Mouse (Mus musculus): ENCODE measurements around the gene Sp3. TPM values are rescaled to one million over a fixed set of nuclear protein-coding genes. Genes with fewer than 3 reads are reported as not detected.
"Not testable (repeated sequence)": the region's sequence is repeated elsewhere in the genome, so short reads cannot be mapped to it uniquely, and the experiment has no call there.

The Sp3 gene
- polyA plus RNA-seq, 1 experiment from 2014 or later: 60.3 TPM

DNA sequence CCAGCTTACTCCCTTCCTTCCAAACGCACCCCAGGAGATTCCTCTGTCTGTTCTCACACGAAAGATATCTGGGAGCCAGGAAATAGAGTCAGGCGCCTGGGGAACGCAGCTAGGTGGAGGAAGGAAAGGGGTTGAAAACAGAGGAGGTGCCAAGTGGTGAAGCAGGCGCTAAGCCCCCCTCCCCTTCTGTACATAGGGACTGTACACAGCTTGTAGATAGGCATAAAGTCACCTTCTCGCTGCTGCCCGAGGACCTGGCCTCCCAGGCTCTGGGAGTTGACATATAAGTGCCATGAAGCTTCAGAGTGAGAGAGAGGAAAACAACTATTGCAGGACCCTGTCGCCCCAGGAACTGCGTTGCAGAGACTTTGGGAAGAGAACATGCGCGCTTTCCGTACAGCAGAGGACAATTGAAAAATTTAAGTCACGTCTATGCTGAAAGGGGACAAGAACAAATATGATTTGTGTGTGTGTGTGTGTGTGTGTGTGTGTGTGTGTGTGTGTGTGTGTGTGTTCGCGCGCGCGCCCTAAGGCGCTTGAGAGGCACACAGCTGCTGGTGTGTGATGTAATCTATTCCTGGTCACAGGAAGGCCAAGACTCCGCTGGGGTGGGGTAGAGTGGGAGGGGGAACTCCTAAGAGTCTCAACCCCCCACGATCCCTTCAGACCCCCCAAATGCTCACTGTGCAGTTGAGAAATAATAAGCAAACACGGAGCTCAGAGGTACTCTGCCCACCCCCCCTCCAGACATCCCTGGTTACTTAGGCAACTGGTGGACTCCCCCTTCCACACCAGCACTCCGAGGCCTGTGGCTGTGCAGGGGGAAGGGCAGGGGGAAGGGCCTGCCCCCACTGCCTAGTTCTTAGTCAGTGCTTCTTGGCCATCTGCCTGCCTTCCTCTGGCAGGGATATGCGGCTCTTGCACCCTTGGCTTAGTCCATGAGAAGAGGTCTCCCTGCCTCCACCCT is 23.8 kb upstream of the Sp3 start:
- peak overlapping the region; percentile 39 for H3K4me2 ChIP-seq
- H3K4me3 ChIP-seq: peak overlapping the region; percentile 12; the same call in 1 of the 2 replicates
- WGBS: 12% methylated on average over 24 of the region's 24 CpGs
- no peaks in the 10 kb centered on the region for H3K9me3 ChIP-seq
- no peak overlapping the region for H3K9ac ChIP-seq
- H3K27me3 ChIP-seq: no peaks in the 10 kb centered on the region
- peak; percentile 88 for ATAC-seq (ENCODE audit: insufficient number of reproducible peaks, low FRiP score, low TSS enrichment, low read depth)
- H3K4me1 ChIP-seq: peaks cover 29% of the 10 kb centered on the region
- no peaks in the 10 kb centered on the region for H3K36me3 ChIP-seq
- peak overlapping the region; percentile 93 for H3K27ac ChIP-seq

DNA sequence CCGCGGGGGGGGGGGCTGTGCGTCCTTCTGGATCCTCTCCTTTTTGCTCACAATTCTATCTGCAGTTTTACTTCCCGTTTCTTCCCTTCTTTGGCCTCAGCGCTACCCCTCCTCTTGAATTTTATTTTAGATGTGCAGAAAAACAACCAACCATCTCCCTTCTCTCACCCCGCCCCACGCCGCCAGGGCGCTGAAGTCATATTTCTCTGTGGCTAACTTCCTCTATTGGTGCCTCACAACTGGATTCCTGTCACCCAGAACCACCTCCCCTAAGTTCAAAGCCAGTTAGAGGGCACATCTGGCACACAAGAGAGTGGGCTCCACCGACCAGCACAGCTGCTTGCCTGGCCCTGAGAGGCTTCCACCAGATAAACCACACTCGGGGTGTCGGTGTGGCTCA is 22.8 kb upstream of the Sp3 start:
- H3K36me3 ChIP-seq: no peaks in the 10 kb centered on the region
- H3K27ac ChIP-seq: peak overlapping the region; percentile 93
- peak overlapping the region; percentile 30; the same call in 1 of the 2 replicates for H3K4me2 ChIP-seq
- no peaks in the 10 kb centered on the region for H3K9me3 ChIP-seq
- H3K9ac ChIP-seq: no peak overlapping the region
- H3K27me3 ChIP-seq: no peaks in the 10 kb centered on the region
- WGBS: 25% methylated on average over 11 of the region's 12 CpGs
- ATAC-seq (ENCODE audit: insufficient number of reproducible peaks, low FRiP score, low TSS enrichment, low read depth): no peak
- peaks cover 29% of the 10 kb centered on the region for H3K4me1 ChIP-seq
- H3K4me3 ChIP-seq: no peak overlapping the region

DNA sequence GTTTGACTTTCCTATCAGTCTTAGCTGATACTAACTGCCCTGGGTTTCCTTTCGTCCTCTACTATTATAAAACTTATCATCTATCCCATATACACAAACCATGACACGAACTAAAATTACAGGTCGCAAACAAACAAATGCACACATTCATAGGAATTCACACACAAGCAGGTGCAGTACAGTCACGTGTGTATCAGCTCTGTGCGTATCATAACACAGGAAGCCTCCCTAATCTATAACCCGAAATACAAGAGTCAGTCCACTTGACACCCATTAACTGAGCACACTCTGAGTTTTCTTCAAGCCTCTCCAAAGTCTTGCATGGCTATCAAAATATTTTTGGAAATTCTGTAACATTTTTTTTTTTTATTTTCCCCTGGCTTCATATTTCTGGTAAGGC is 22.2 kb upstream of the Sp3 start:
- no peak overlapping the region for H3K4me2 ChIP-seq
- H3K9ac ChIP-seq: no peak overlapping the region
- no peak overlapping the region for H3K27ac ChIP-seq
- ATAC-seq (ENCODE audit: insufficient number of reproducible peaks, low FRiP score, low TSS enrichment, low read depth): no peak
- no peaks in the 10 kb centered on the region for H3K9me3 ChIP-seq
- H3K36me3 ChIP-seq: no peaks in the 10 kb centered on the region
- 79% methylated on average over 6 of the region's 6 CpGs for WGBS
- H3K4me1 ChIP-seq: peaks cover 32% of the 10 kb centered on the region
- H3K4me3 ChIP-seq: no peak overlapping the region
- no peaks in the 10 kb centered on the region for H3K27me3 ChIP-seq

DNA sequence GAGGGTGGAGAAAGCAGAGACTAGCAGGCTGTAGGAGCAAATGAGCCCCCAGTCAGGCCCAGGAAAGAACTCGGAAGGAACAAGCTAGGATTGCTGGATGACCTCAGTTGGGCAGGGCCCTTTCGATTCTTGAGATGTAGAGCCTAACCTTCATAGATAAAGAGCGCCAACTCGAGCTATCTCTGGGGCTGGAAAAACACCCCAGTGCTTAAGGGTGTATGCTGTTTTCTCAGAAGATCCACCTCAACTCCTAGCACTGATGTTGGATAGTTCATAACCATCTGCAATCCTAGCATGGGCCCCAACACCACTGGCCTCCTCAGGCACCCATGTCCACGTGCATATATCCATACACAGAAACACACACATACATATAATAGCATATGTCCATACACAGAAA is 21.7 kb upstream of the Sp3 start:
- H3K9ac ChIP-seq: no peak overlapping the region
- H3K9me3 ChIP-seq: no peaks in the 10 kb centered on the region
- WGBS: 91% methylated on average over 5 of the region's 5 CpGs
- H3K4me1 ChIP-seq: peaks cover 35% of the 10 kb centered on the region
- H3K36me3 ChIP-seq: no peaks in the 10 kb centered on the region
- no peak overlapping the region for H3K4me3 ChIP-seq
- no peak overlapping the region; the same call in 1 of the 2 replicates for H3K27ac ChIP-seq
- H3K27me3 ChIP-seq: no peaks in the 10 kb centered on the region
- ATAC-seq (ENCODE audit: insufficient number of reproducible peaks, low FRiP score, low TSS enrichment, low read depth): no peak
- H3K4me2 ChIP-seq: no peak overlapping the region

DNA sequence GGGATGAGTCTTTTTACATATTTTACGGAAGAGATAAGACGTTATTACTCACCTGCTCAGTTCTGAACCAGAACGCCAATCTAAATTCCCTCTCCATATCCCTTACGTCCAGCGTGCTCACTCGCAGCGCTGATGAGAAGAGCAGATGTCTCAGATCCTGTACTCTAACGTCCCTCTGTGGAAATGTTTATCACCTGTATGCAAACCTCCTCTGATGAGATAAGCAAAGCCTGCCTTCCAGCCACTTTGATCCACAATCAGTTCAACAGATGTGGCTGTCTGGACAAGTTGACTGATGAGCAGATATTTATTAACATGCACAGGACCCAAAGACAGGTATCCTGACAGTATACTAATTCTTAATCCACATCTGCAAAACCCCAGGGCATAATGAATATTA is 19.9 kb upstream of the Sp3 start:
- H3K27ac ChIP-seq: no peak overlapping the region

DNA sequence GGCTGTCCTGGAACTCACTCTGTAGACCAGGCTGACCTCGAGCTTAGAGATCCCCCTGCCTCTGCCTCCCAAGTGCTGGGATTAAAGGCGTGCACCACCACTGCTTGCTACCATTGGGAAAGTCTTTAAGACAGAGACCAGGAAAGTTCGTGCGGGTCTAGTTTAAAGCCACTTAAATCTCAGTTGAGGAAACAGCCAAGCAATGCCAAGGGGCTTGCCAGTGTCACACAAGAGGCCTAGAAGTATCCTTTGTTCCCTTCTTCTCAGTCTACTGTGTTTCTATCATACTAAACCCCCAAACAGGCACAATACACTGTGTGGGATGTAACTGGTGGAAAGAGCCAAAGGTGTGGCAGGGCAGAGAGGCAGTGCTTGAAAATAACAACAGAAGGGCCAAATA is 17.3 kb upstream of the Sp3 start:
- 92% methylated on average over 4 of the region's 4 CpGs for WGBS
- Histone ChIP-seq H3K27me3 (no peaks in the 10 kb centered on the region), H3K9me3 (no peaks in the 10 kb centered on the region), H3K4me1 (peaks cover 25% of the 10 kb centered on the region), H3K4me2 (no peak overlapping the region), H3K9ac (no peak overlapping the region), H3K36me3 (no peaks in the 10 kb centered on the region), H3K27ac (0 out of 2 replicates have a peak overlapping the region, but pooled peaks have one; percentile 17), H3K4me3 (no peak overlapping the region)
- no peak for ATAC-seq (ENCODE audit: insufficient number of reproducible peaks, low FRiP score, low TSS enrichment, low read depth)

More for the DNA sequence above, 19.9 kb upstream of the Sp3 start:
- H3K4me3 ChIP-seq: no peak overlapping the region
- no peaks in the 10 kb centered on the region for H3K36me3 ChIP-seq
- no peak overlapping the region for H3K9ac ChIP-seq
- no peaks in the 10 kb centered on the region for H3K9me3 ChIP-seq
- peaks cover 46% of the 10 kb centered on the region for H3K4me1 ChIP-seq
- ATAC-seq (ENCODE audit: insufficient number of reproducible peaks, low FRiP score, low TSS enrichment, low read depth): no peak
- no peak overlapping the region for H3K4me2 ChIP-seq
- WGBS: 48% methylated on average over 8 of the region's 8 CpGs
- no peaks in the 10 kb centered on the region for H3K27me3 ChIP-seq

DNA sequence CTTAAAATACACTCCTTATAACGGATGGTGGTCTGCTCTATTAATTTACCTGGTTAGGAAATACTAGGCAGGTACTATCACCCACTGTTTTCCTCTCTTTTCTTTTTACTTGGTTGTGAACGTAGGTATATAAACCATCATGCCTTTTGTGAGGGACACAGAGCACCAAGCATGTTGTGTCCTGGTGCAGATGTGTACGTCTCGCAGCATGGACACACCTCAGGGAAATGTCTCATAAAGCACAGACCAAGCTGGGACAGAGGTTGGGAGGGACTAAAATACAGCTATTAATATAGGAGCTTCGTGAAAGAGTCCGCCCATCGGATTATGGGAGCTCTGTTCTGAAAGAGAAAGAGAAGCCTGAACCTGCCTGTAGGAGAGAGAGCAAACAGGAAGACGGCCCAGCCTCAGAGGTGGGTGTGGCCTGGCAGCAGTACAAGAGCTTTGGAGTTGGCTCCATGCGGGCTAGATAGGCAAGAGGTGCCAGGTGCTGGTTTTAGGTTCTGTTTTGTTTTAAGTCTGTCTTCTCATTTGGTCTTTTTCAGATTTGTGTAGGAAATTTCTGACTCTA is 16.6 kb upstream of the Sp3 start:
- ATAC-seq (ENCODE audit: insufficient number of reproducible peaks, low FRiP score, low TSS enrichment, low read depth): no peak
- H3K4me1 ChIP-seq: peaks cover 25% of the 10 kb centered on the region
- peak overlapping the region; percentile 83 for H3K27ac ChIP-seq
- no peak overlapping the region for H3K4me3 ChIP-seq
- H3K27me3 ChIP-seq: no peaks in the 10 kb centered on the region
- no peaks in the 10 kb centered on the region for H3K36me3 ChIP-seq
- 29% methylated on average over 9 of the region's 9 CpGs for WGBS
- H3K9me3 ChIP-seq: no peaks in the 10 kb centered on the region
- no peak overlapping the region for H3K4me2 ChIP-seq
- H3K9ac ChIP-seq: no peak overlapping the region

DNA sequence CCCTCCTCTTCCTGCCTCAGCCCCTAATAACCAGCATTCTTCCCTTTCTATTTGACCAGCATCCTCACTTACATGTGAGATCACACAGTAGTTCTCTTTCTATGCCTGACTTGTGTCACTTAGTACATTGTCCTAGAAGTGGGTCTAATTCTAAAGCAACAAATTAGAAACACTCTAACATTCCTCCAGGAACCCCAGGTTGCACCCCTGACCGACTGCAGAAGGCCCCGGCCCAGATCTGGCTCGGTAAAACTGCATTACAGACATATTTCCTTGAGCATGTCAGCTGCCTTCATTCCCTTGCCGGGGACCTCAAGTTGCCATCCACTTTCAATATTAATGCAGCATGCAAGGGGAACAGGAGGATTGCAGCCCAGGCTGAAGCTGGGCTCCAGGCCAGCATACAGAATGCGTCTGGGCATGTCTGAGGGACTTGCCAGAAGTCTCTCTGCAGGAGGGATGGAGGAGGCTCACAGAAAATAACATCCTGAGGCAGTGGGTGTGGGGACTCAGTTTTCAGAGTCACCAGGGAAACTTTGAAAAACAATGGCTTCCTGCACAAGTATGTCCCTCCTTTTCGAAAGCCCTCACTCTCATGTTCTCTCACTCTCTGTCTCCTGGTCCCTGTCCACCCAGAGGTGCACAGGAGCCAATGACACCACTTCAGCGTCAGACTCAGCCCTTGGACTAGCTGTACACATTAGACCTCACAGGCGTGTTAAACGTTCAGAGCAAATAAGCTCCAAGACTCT is 15.3 kb upstream of the Sp3 start:
- Histone ChIP-seq H3K4me1 (peaks cover 25% of the 10 kb centered on the region), H3K4me2 (peak overlapping the region; percentile 26), H3K27me3 (no peaks in the 10 kb centered on the region), H3K27ac (peak overlapping the region; percentile 83), H3K9me3 (no peaks in the 10 kb centered on the region), H3K4me3 (no peak overlapping the region), H3K36me3 (no peaks in the 10 kb centered on the region), H3K9ac (no peak overlapping the region)
- ATAC-seq (ENCODE audit: insufficient number of reproducible peaks, low FRiP score, low TSS enrichment, low read depth): peak; percentile 86
- WGBS: 9% methylated on average over 9 of the region's 9 CpGs

DNA sequence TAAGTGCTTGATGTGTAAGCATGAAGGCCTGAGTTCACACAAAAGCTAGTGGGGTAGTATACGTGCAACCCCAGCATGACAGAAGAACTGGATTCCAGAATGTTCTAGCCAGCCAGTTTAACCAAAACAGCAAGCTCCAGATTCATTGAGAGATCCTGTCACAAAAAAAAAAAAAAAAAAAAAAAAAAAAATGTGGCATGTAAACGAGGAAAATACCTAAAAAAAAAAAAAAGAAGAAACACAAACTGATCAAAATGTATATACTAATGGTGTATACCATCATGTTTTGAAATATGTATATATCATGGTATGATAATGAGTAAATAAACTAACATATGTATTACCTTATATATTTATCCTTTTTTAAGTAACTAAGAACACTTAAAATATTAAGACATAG is 13.9 kb upstream of the Sp3 start:
- Histone ChIP-seq H3K27ac (no peak overlapping the region), H3K4me3 (no peak overlapping the region), H3K4me2 (no peak overlapping the region), H3K4me1 (peaks cover 25% of the 10 kb centered on the region), H3K9ac (no peak overlapping the region), H3K27me3 (no peaks in the 10 kb centered on the region), H3K36me3 (no peaks in the 10 kb centered on the region), H3K9me3 (no peaks in the 10 kb centered on the region)
- 61% methylated on average over 2 of the region's 2 CpGs for WGBS
- no peak for ATAC-seq (ENCODE audit: insufficient number of reproducible peaks, low FRiP score, low TSS enrichment, low read depth)

DNA sequence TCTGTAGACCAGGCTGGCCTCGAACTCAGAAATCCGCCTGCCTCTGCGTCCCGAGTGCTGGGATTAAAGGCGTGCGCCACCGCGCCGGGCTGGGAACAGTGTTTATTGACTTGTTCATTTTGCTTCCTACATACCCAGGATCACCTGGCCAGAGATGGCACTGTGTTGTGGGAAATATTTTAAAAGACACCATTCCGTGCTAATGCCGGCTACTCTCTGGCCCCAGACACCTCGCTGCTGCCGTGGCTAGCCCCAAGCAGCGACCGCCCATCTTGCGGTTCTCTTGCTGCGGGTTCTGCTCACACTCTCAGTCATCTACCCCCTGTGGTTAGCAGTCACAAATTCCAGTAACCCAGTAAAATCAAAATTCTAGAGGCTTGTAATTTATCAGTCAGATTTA is 12.3 kb upstream of the Sp3 start:
- WGBS: 96% methylated on average over 17 of the region's 17 CpGs
- H3K4me2 ChIP-seq: no peak overlapping the region
- ATAC-seq (ENCODE audit: insufficient number of reproducible peaks, low FRiP score, low TSS enrichment, low read depth): no peak

DNA sequence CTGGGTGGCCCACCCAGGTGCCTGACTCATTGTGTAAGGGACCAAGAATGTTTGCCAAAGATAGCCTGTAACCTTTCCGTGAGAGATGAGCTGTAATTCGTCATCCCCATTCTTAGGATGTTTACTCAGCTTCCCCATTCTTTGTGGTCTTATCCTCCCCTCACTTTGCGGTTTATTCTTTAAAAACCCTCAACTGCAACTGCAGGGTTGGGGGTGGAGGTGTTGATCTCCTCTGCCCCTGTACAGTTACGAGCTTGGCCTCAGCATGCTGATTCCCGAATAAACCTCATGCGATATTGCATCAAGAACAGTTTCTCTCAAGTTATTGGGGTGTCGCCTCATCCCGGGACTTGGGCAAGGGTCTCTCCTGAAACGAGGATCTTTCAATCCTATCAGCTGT is 8.7 kb upstream of the Sp3 start:
- not testable (repeated sequence) for ATAC-seq (ENCODE audit: insufficient number of reproducible peaks, low FRiP score, low TSS enrichment, low read depth)
- 93% methylated on average over 9 of the region's 9 CpGs for WGBS

More for the DNA sequence above, 12.3 kb upstream of the Sp3 start:
- no peaks in the 10 kb centered on the region for H3K9me3 ChIP-seq
- no peak overlapping the region for H3K4me3 ChIP-seq
- peaks cover 22% of the 10 kb centered on the region for H3K4me1 ChIP-seq
- no peak overlapping the region for H3K9ac ChIP-seq
- no peak overlapping the region for H3K27ac ChIP-seq
- no peaks in the 10 kb centered on the region for H3K36me3 ChIP-seq
- no peaks in the 10 kb centered on the region for H3K27me3 ChIP-seq

DNA sequence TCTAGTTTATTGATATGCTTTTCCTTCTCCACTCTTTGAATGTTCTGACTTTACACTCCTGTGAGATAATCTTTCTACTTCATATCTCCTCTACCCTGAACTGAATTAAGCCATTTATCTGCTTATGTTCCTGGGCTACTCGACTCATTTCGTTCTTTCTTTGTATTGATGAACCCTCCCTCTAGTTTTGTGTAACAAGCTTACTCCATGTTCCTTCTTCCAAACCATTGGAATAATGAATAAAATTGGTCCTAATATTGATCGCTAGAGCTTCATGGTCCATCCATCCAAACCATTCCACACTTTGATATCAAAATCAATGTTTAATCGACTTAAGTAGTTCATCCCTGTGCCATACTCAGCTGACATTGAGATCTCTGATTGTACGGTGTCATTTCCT is 6.4 kb upstream of the Sp3 start, which contains the start of gene Gm11084:
TSS of gene Gm11084 (minus strand) at position 101 of the 400 bp plus-strand sequence.
- Histone ChIP-seq H3K9me3 (no peaks in the 10 kb centered on the region), H3K4me2 (no peak within 1 kb of the TSS), H3K27me3 (no peaks in the 10 kb centered on the region), H3K36me3 (no peaks in the 10 kb centered on the region), H3K9ac (no peak within 1 kb of the TSS), H3K4me1 (peaks cover 9% of the 10 kb centered on the region; the same call in 1 of the 2 replicates), H3K27ac (no peak within 1 kb of the TSS), H3K4me3 (no peak within 1 kb of the TSS)
- no peak for ATAC-seq (ENCODE audit: insufficient number of reproducible peaks, low FRiP score, low TSS enrichment, low read depth)
- 92% methylated on average over 5 of the region's 5 CpGs for WGBS

More for the DNA sequence above, 8.7 kb upstream of the Sp3 start:
- H3K4me1 ChIP-seq, H3K36me3 ChIP-seq, H3K9me3 ChIP-seq, H3K9ac ChIP-seq, H3K4me3 ChIP-seq, H3K27ac ChIP-seq, H3K4me2 ChIP-seq, H3K27me3 ChIP-seq: not testable (repeated sequence)

All from limb, embryonic 15.5 days (tissue).